Mouse (Mus musculus) hindbrain, embryonic 10.5 days (tissue): ENCODE results near the gene Fdxr. TPM values are rescaled to one million over a fixed set of nuclear protein-coding genes. Genes with fewer than 3 reads are reported as not detected.
A peak's percentile ranks its signal among the peaks of the same experiment; 100 is the strongest.

Experiments used
- DNase-seq: peaks from one replicate; pipeline ENCODE4 v3.0.0-alpha.2; 2017; ENCODE audit warnings: low spot score
- H3K27ac ChIP-seq: fragments of 300-500 bp; sonication (generic); 2 replicates; pipeline ENCODE4 v1.5.1; 2016; ENCODE audit warnings: mild to moderate bottlenecking, moderate library complexity
- H3K27me3 ChIP-seq: fragments of 300-500 bp; sonication (generic); 2 replicates; pipeline ENCODE4 v1.6.1; 2016; ENCODE audit warnings: mild to moderate bottlenecking; ENCODE audit not compliant: poor library complexity, insufficient read depth, severe bottlenecking
- H3K36me3 ChIP-seq: fragments of 300-500 bp; sonication (generic); 2 replicates; pipeline ENCODE4 v1.6.1; 2016; ENCODE audit warnings: mild to moderate bottlenecking, moderate library complexity
- H3K4me1 ChIP-seq: fragments of 300-500 bp; sonication (generic); replicated peaks from 2 replicates; pipeline ENCODE4 v1.6.1; 2016; ENCODE audit warnings: mild to moderate bottlenecking
- H3K4me3 ChIP-seq: fragments of 300-500 bp; sonication (generic); 2 replicates; pipeline ENCODE4 v1.5.1; 2016; ENCODE audit warnings: mild to moderate bottlenecking, moderate library complexity
- H3K9me3 ChIP-seq: fragments of 300-500 bp; sonication (generic); 2 replicates; pipeline ENCODE4 v1.6.1; 2016; ENCODE audit warnings: mild to moderate bottlenecking, moderate library complexity
- WGBS: fragments of 180-500 bp; shearing (Covaris S2); methylation state at CpG from one replicate; pipeline ENCODE4 v1.1.7; 2016; 5-methylcytosine and 5-hydroxymethylcytosine counted together
- polyA plus RNA-seq: library from polyadenylated mRNA; unstranded; fragments of >200 nt; fragmentation: Nextera tagmentation; extraction: Ambion mirVana; gene quantifications from 2 replicates; pipeline ENCODE4 v1.2.1, GENCODE M21; 2016

Gene Fdxr
- polyA plus RNA-seq, 1 experiment from 2014 or later: 17.7 TPM

- Histone ChIP-seq H3K9me3 (peaks cover 3% of the 10 kb centered on the region), H3K27me3 (peaks cover 51% of the 10 kb centered on the region), H3K27ac (no peak overlapping the region), H3K4me1 (peaks cover 12% of the 10 kb centered on the region), H3K36me3 (no peaks in the 10 kb centered on the region), H3K4me3 (no peak overlapping the region)
- WGBS: 86% methylated on average over 4 of the region's 4 CpGs
- DNase-seq: no peak
Measured at GRCm38 (mm10) chr11:115300745-115301144, 23.9 kb upstream of the Fdxr start.

- Histone ChIP-seq H3K36me3 (no peaks in the 10 kb centered on the region), H3K4me3 (no peak overlapping the region), H3K27ac (no peak overlapping the region), H3K9me3 (peaks cover 3% of the 10 kb centered on the region), H3K27me3 (peaks cover 43% of the 10 kb centered on the region), H3K4me1 (peaks cover 16% of the 10 kb centered on the region)
- DNase-seq: no peak
- 62% methylated on average over 8 of the region's 8 CpGs for WGBS
Measured at GRCm38 (mm10) chr11:115298160-115298559, 21.3 kb upstream of the Fdxr start.

GRCm38 (mm10) chr11:115297214-115297826 lies 20.5 kb upstream of the Fdxr start, which contains the start of gene Fads6:
Gene Fads6, minus strand, starts transcription at chr11:115297663.
- H3K36me3 ChIP-seq: no peaks in the 10 kb centered on the region
- under 1% methylated on average over 44 of the region's 44 CpGs for WGBS
- H3K27ac ChIP-seq: peak within 1 kb of the TSS; percentile 81
- peaks cover 43% of the 10 kb centered on the region for H3K27me3 ChIP-seq
- DNase-seq: peak; percentile 50
- H3K9me3 ChIP-seq: peaks cover 3% of the 10 kb centered on the region
- H3K4me1 ChIP-seq: peaks cover 22% of the 10 kb centered on the region
- peak within 1 kb of the TSS; percentile 64 for H3K4me3 ChIP-seq

- Histone ChIP-seq H3K4me3 (peak overlapping the region; percentile 64), H3K27ac (peak overlapping the region; percentile 81), H3K4me1 (peaks cover 28% of the 10 kb centered on the region), H3K9me3 (peaks cover 3% of the 10 kb centered on the region), H3K27me3 (peaks cover 43% of the 10 kb centered on the region), H3K36me3 (no peaks in the 10 kb centered on the region)
- DNase-seq: no peak
- 58% methylated on average over 21 of the region's 21 CpGs for WGBS
Measured at GRCm38 (mm10) chr11:115296471-115297210, 19.8 kb upstream of the Fdxr start.

GRCm38 (mm10) chr11:115295939-115296338 lies 19.1 kb upstream of the Fdxr start:
- DNase-seq: no peak
- 89% methylated on average over 11 of the region's 11 CpGs for WGBS
- no peak overlapping the region for H3K27ac ChIP-seq
- H3K27me3 ChIP-seq: peaks cover 43% of the 10 kb centered on the region
- peaks cover 33% of the 10 kb centered on the region for H3K4me1 ChIP-seq
- no peak overlapping the region for H3K4me3 ChIP-seq
- H3K36me3 ChIP-seq: no peaks in the 10 kb centered on the region
- H3K9me3 ChIP-seq: peaks cover 3% of the 10 kb centered on the region

GRCm38 (mm10) chr11:115292631-115293375 lies 16.0 kb upstream of the Fdxr start:
- Histone ChIP-seq H3K4me3 (no peak overlapping the region), H3K36me3 (no peaks in the 10 kb centered on the region), H3K27me3 (peaks cover 25% of the 10 kb centered on the region), H3K9me3 (no peaks in the 10 kb centered on the region), H3K27ac (0 out of 2 replicates have a peak overlapping the region, but pooled peaks have one; percentile 8), H3K4me1 (peaks cover 33% of the 10 kb centered on the region)
- 62% methylated on average over 14 of the region's 14 CpGs for WGBS
- DNase-seq: no peak

- 79% methylated on average over 10 of the region's 10 CpGs for WGBS
- Histone ChIP-seq H3K27ac (no peak overlapping the region), H3K4me3 (no peak overlapping the region), H3K36me3 (no peaks in the 10 kb centered on the region), H3K4me1 (peaks cover 21% of the 10 kb centered on the region; the same call in 1 of the 2 replicates), H3K27me3 (peaks cover 12% of the 10 kb centered on the region), H3K9me3 (no peaks in the 10 kb centered on the region)
- no peak for DNase-seq
Measured at GRCm38 (mm10) chr11:115291503-115291902, 14.7 kb upstream of the Fdxr start.

GRCm38 (mm10) chr11:115290919-115291318 lies 14.1 kb upstream of the Fdxr start:
- Histone ChIP-seq H3K36me3 (no peaks in the 10 kb centered on the region), H3K9me3 (no peaks in the 10 kb centered on the region), H3K4me3 (no peak overlapping the region), H3K27me3 (peaks cover 6% of the 10 kb centered on the region), H3K27ac (no peak overlapping the region), H3K4me1 (peaks cover 21% of the 10 kb centered on the region; the same call in 1 of the 2 replicates)
- 90% methylated on average over 6 of the region's 6 CpGs for WGBS
- DNase-seq: no peak

GRCm38 (mm10) chr11:115290314-115290713 lies 13.5 kb upstream of the Fdxr start:
- Histone ChIP-seq H3K27ac (no peak overlapping the region), H3K36me3 (no peaks in the 10 kb centered on the region), H3K27me3 (no peaks in the 10 kb centered on the region), H3K4me3 (no peak overlapping the region), H3K4me1 (peaks cover 21% of the 10 kb centered on the region; the same call in 1 of the 2 replicates), H3K9me3 (no peaks in the 10 kb centered on the region)
- 83% methylated on average over 1 of the region's 1 CpGs for WGBS
- DNase-seq: no peak

GRCm38 (mm10) chr11:115289885-115290284 lies 13.0 kb upstream of the Fdxr start:
- Histone ChIP-seq H3K27me3 (no peaks in the 10 kb centered on the region), H3K4me3 (no peak overlapping the region), H3K9me3 (no peaks in the 10 kb centered on the region), H3K36me3 (no peaks in the 10 kb centered on the region), H3K27ac (no peak overlapping the region), H3K4me1 (peaks cover 21% of the 10 kb centered on the region; the same call in 1 of the 2 replicates)
- WGBS: 84% methylated on average over 8 of the region's 8 CpGs
- DNase-seq: no peak

- DNase-seq: no peak
- peaks cover 19% of the 10 kb centered on the region; the same call in 1 of the 2 replicates for H3K4me1 ChIP-seq
- no peak overlapping the region for H3K4me3 ChIP-seq
- no peaks in the 10 kb centered on the region for H3K36me3 ChIP-seq
- 85% methylated on average over 2 of the region's 2 CpGs for WGBS
- H3K27ac ChIP-seq: no peak overlapping the region
- H3K9me3 ChIP-seq: no peaks in the 10 kb centered on the region
- no peaks in the 10 kb centered on the region for H3K27me3 ChIP-seq
Measured at GRCm38 (mm10) chr11:115288305-115288704, 11.5 kb upstream of the Fdxr start.

GRCm38 (mm10) chr11:115287386-115287785 lies 10.5 kb upstream of the Fdxr start:
- 87% methylated on average over 5 of the region's 5 CpGs for WGBS
- DNase-seq: no peak
- Histone ChIP-seq H3K36me3 (no peaks in the 10 kb centered on the region), H3K4me3 (no peak overlapping the region), H3K4me1 (peaks cover 17% of the 10 kb centered on the region; the same call in 1 of the 2 replicates), H3K27ac (no peak overlapping the region), H3K27me3 (no peaks in the 10 kb centered on the region), H3K9me3 (no peaks in the 10 kb centered on the region)
